Mouse (Mus musculus): Measurements from ENCODE around the gene Slc9a3. TPM values are rescaled to one million over a fixed set of nuclear protein-coding genes. Genes with fewer than 3 reads are reported as not detected.

Slc9a3 gene
- polyA plus RNA-seq, 1 experiment from 2014 or later: 8.5 TPM

- no peak overlapping the region for H3K4me2 ChIP-seq (ENCODE audit: low read depth, low read length)
- no peaks in the 10 kb centered on the region for H3K9me3 ChIP-seq (ENCODE audit: control insufficient read depth, low read length)
- H3K27ac ChIP-seq (ENCODE audit: low read length): no peak overlapping the region
- H3K36me3 ChIP-seq (ENCODE audit: control insufficient read depth, insufficient read depth, low read length): no peaks in the 10 kb centered on the region
- H3K27me3 ChIP-seq (replicated peaks; ENCODE audit: control insufficient read depth, insufficient read depth, low read length): no peaks in the 10 kb centered on the region
- ATAC-seq: no peak
- H3K4me1 ChIP-seq (ENCODE audit: control insufficient read depth, insufficient read depth, low read length): no peaks in the 10 kb centered on the region; the same call in 1 of the 2 replicates
- WGBS: 87% methylated on average over 6 of the region's 6 CpGs
- no peak overlapping the region for H3K9ac ChIP-seq (ENCODE audit: low read depth, low read length)
- no peak overlapping the region for H3K4me3 ChIP-seq (ENCODE audit: low read length)
These were observed 19.5 kb downstream of the Slc9a3 start for GRCm38 (mm10) chr13:74140793-74141192.

- Histone ChIP-seq H3K27ac (ENCODE audit: low read length) (no peak overlapping the region), H3K9me3 (ENCODE audit: control insufficient read depth, low read length) (no peaks in the 10 kb centered on the region)
These were observed 22.0 kb downstream of the Slc9a3 start for GRCm38 (mm10) chr13:74143282-74143681.

GRCm38 (mm10) chr13:74144120-74144884 lies 23.0 kb downstream of the Slc9a3 start:
- H3K27me3 ChIP-seq (replicated peaks; ENCODE audit: control insufficient read depth, insufficient read depth, low read length): no peaks in the 10 kb centered on the region
- H3K4me2 ChIP-seq (ENCODE audit: low read depth, low read length): no peak overlapping the region
- H3K4me3 ChIP-seq (ENCODE audit: low read length): no peak overlapping the region
- no peak for ATAC-seq
- 77% methylated on average over 7 of the region's 7 CpGs for WGBS
- no peak overlapping the region for H3K27ac ChIP-seq (ENCODE audit: low read length)
- no peaks in the 10 kb centered on the region for H3K36me3 ChIP-seq (ENCODE audit: control insufficient read depth, insufficient read depth, low read length)
- H3K9me3 ChIP-seq (ENCODE audit: control insufficient read depth, low read length): no peaks in the 10 kb centered on the region
- no peak overlapping the region for H3K9ac ChIP-seq (ENCODE audit: low read depth, low read length)
- H3K4me1 ChIP-seq (ENCODE audit: control insufficient read depth, insufficient read depth, low read length): no peaks in the 10 kb centered on the region; the same call in 1 of the 2 replicates

More at GRCm38 (mm10) chr13:74143282-74143681, 22.0 kb downstream of the Slc9a3 start:
- ATAC-seq: no peak
- no peaks in the 10 kb centered on the region for H3K27me3 ChIP-seq (replicated peaks; ENCODE audit: control insufficient read depth, insufficient read depth, low read length)
- H3K9ac ChIP-seq (ENCODE audit: low read depth, low read length): no peak overlapping the region
- WGBS: 78% methylated on average over 3 of the region's 3 CpGs
- H3K4me2 ChIP-seq (ENCODE audit: low read depth, low read length): no peak overlapping the region
- no peaks in the 10 kb centered on the region; the same call in 1 of the 2 replicates for H3K4me1 ChIP-seq (ENCODE audit: control insufficient read depth, insufficient read depth, low read length)
- no peak overlapping the region for H3K4me3 ChIP-seq (ENCODE audit: low read length)
- no peaks in the 10 kb centered on the region for H3K36me3 ChIP-seq (ENCODE audit: control insufficient read depth, insufficient read depth, low read length)

DNA sequence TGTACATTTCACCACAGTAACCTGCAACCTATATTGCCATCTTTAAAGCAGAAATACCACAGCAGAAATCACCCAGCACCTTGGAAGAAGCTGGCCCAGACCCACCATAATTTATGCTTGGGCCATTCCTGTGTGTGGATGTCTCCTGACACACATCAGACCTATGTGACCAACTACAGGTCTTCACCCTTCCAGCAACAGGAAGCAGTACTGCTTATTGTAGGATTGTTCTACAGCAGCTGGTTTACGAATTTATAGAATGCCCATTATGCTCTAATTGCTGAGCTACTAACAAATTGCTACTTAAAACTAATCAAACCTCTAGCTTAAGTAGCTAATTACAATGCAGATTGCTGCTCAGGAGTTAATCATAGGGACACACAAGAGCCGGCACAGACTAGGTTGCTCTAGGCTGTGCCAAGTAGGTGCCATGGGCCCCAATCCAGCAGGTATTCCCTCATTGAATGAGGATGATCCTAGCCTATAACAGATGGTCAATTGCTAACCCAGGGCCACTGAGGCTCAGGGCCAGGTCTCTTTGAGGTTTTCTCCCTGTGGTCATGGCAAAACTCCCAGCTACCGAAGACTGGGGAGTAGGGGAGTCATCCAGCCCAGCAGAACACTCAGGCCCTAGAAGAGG lies 24.8 kb downstream of the Slc9a3 start:
- Histone ChIP-seq H3K27me3 (replicated peaks; ENCODE audit: control insufficient read depth, insufficient read depth, low read length) (no peaks in the 10 kb centered on the region), H3K9ac (ENCODE audit: low read depth, low read length) (no peak overlapping the region), H3K4me1 (ENCODE audit: control insufficient read depth, insufficient read depth, low read length) (no peaks in the 10 kb centered on the region), H3K4me3 (ENCODE audit: low read length) (no peak overlapping the region), H3K27ac (ENCODE audit: low read length) (no peak overlapping the region), H3K4me2 (ENCODE audit: low read depth, low read length) (no peak overlapping the region), H3K9me3 (ENCODE audit: control insufficient read depth, low read length) (no peaks in the 10 kb centered on the region), H3K36me3 (ENCODE audit: control insufficient read depth, insufficient read depth, low read length) (no peaks in the 10 kb centered on the region)
- ATAC-seq: no peak
- WGBS: 87% methylated on average over 3 of the region's 3 CpGs

- no peaks in the 10 kb centered on the region for H3K4me1 ChIP-seq (ENCODE audit: control insufficient read depth, insufficient read depth, low read length)
- H3K9me3 ChIP-seq (ENCODE audit: control insufficient read depth, low read length): no peaks in the 10 kb centered on the region
- no peak overlapping the region for H3K4me3 ChIP-seq (ENCODE audit: low read length)
- H3K9ac ChIP-seq (ENCODE audit: low read depth, low read length): no peak overlapping the region
- 65% methylated on average over 2 of the region's 2 CpGs for WGBS
- ATAC-seq: peak; percentile 92
- H3K27me3 ChIP-seq (replicated peaks; ENCODE audit: control insufficient read depth, insufficient read depth, low read length): no peaks in the 10 kb centered on the region
- no peak overlapping the region for H3K4me2 ChIP-seq (ENCODE audit: low read depth, low read length)
- peak overlapping the region; percentile 83 for H3K27ac ChIP-seq (ENCODE audit: low read length)
- H3K36me3 ChIP-seq (ENCODE audit: control insufficient read depth, insufficient read depth, low read length): no peaks in the 10 kb centered on the region
These were observed 26.1 kb downstream of the Slc9a3 start for GRCm38 (mm10) chr13:74147327-74147726.

DNA sequence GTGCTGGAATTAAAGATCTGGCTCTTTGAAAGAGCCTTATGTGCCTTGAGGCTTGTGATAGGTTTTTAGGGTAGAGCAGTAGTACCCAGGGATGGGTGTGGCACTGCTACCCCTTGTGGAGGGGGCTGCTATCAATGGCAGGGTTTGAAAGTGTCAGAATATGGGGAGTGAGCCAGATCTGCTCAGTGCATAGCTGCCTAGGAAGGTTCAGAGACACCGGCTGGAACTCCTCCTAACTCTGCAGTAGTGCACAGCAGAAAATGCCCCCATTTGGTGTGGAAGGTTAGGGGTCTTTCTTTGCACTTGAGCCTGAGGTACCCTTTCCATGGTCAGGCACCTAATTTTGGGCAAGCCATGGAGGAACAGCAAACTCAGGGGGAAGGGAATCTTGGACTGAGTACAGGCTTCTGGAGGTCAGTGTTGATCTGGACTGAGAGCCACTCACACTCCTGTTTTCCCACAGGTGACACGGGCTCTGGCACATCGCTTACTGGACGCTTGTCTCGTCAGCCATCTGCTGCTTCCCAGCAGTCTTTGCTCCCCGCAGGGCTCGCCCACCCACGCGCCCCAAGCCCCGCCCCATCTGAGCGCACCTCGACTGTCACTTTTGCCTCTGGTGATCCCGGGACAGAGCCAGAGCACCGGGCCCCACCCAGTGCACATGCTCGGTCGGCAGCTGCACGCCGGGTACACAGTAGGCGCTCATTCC lies 45.2 kb downstream of the Slc9a3 start:
- Histone ChIP-seq H3K4me2 (ENCODE audit: low read depth, low read length) (peak overlapping the region; percentile 79), H3K36me3 (ENCODE audit: control insufficient read depth, insufficient read depth, low read length) (0 out of 2 replicates have a peak, but pooled peaks cover 4% of the 10 kb centered on the region), H3K27me3 (replicated peaks; ENCODE audit: control insufficient read depth, insufficient read depth, low read length) (no peaks in the 10 kb centered on the region), H3K9ac (ENCODE audit: low read depth, low read length) (peak overlapping the region; percentile 72), H3K4me3 (ENCODE audit: low read length) (peak overlapping the region; percentile 58), H3K27ac (ENCODE audit: low read length) (no peak overlapping the region), H3K9me3 (ENCODE audit: control insufficient read depth, low read length) (no peaks in the 10 kb centered on the region), H3K4me1 (ENCODE audit: control insufficient read depth, insufficient read depth, low read length) (no peaks in the 10 kb centered on the region)
- WGBS: 9% methylated on average over 19 of the region's 19 CpGs
- ATAC-seq: peak; percentile 84

- ATAC-seq: no peak; the same call in 1 of the 2 replicates
- H3K9me3 ChIP-seq (ENCODE audit: control insufficient read depth, low read length): no peaks in the 10 kb centered on the region
- peak overlapping the region; percentile 58 for H3K4me3 ChIP-seq (ENCODE audit: low read length)
These were observed 45.8 kb downstream of the Slc9a3 start for GRCm38 (mm10) chr13:74167057-74167413.

GRCm38 (mm10) chr13:74167492-74167891 lies 46.2 kb downstream of the Slc9a3 start:
- no peaks in the 10 kb centered on the region for H3K9me3 ChIP-seq (ENCODE audit: control insufficient read depth, low read length)
- peak overlapping the region; percentile 72; the same call in 1 of the 2 replicates for H3K9ac ChIP-seq (ENCODE audit: low read depth, low read length)
- no peaks in the 10 kb centered on the region for H3K4me1 ChIP-seq (ENCODE audit: control insufficient read depth, insufficient read depth, low read length)
- H3K4me3 ChIP-seq (ENCODE audit: low read length): no peak overlapping the region
- no peak overlapping the region for H3K4me2 ChIP-seq (ENCODE audit: low read depth, low read length)
- no peak overlapping the region for H3K27ac ChIP-seq (ENCODE audit: low read length)
- 0 out of 2 replicates have a peak, but pooled peaks cover 4% of the 10 kb centered on the region for H3K36me3 ChIP-seq (ENCODE audit: control insufficient read depth, insufficient read depth, low read length)
- no peaks in the 10 kb centered on the region for H3K27me3 ChIP-seq (replicated peaks; ENCODE audit: control insufficient read depth, insufficient read depth, low read length)
- peak; percentile 4; the same call in 1 of the 2 replicates for ATAC-seq
- 86% methylated on average over 2 of the region's 2 CpGs for WGBS

More at GRCm38 (mm10) chr13:74167057-74167413, 45.8 kb downstream of the Slc9a3 start:
- Histone ChIP-seq H3K4me1 (ENCODE audit: control insufficient read depth, insufficient read depth, low read length) (no peaks in the 10 kb centered on the region), H3K36me3 (ENCODE audit: control insufficient read depth, insufficient read depth, low read length) (0 out of 2 replicates have a peak, but pooled peaks cover 4% of the 10 kb centered on the region), H3K27ac (ENCODE audit: low read length) (no peak overlapping the region), H3K27me3 (replicated peaks; ENCODE audit: control insufficient read depth, insufficient read depth, low read length) (no peaks in the 10 kb centered on the region), H3K9ac (ENCODE audit: low read depth, low read length) (peak overlapping the region; percentile 72), H3K4me2 (ENCODE audit: low read depth, low read length) (peak overlapping the region; percentile 79)
- WGBS: 4% methylated on average over 9 of the region's 9 CpGs

Data from intestine, embryonic 16.5 days (tissue).